Mouse (Mus musculus) midbrain, embryonic 10.5 days (tissue): ENCODE results near the gene B4gat1. TPM values are rescaled to one million over a fixed set of nuclear protein-coding genes. Genes with fewer than 3 reads are reported as not detected.
A peak's percentile ranks its signal among the peaks of the same experiment; 100 is the strongest.

Source experiments
- DNase-seq: peaks from one replicate; pipeline ENCODE4 v3.0.0-alpha.2; 2017; ENCODE audit warnings: low spot score
- H3K27ac ChIP-seq: fragments of 300-500 bp; sonication (generic); replicated peaks from 2 replicates; pipeline ENCODE4 v1.5.1; 2016; ENCODE audit warnings: mild to moderate bottlenecking
- H3K27me3 ChIP-seq: fragments of 300-500 bp; sonication (generic); 2 replicates; pipeline ENCODE4 v1.6.1; 2016; ENCODE audit warnings: low read depth, mild to moderate bottlenecking; ENCODE audit not compliant: poor library complexity, severe bottlenecking
- H3K36me3 ChIP-seq: fragments of 300-500 bp; sonication (generic); 2 replicates; pipeline ENCODE4 v1.6.1; 2016; ENCODE audit warnings: mild to moderate bottlenecking, moderate library complexity
- H3K4me1 ChIP-seq: fragments of 300-500 bp; sonication (generic); 2 replicates; pipeline ENCODE4 v1.6.1; 2016
- H3K4me3 ChIP-seq: fragments of 300-500 bp; sonication (generic); 2 replicates; pipeline ENCODE4 v1.5.1; 2016; ENCODE audit warnings: mild to moderate bottlenecking, moderate library complexity
- H3K9me3 ChIP-seq: fragments of 300-500 bp; sonication (generic); replicated peaks from 2 replicates; pipeline ENCODE4 v1.6.1; 2016; ENCODE audit warnings: mild to moderate bottlenecking
- WGBS: fragments of 180-500 bp; shearing (Covaris S2); methylation state at CpG from one replicate; pipeline ENCODE4 v1.1.7; 2016; 5-methylcytosine and 5-hydroxymethylcytosine counted together
- polyA plus RNA-seq: library from polyadenylated mRNA; unstranded; fragments of >200 nt; fragmentation: Nextera tagmentation; extraction: Ambion mirVana; gene quantifications from 2 replicates; pipeline ENCODE4 v1.2.1, GENCODE M21; 2016

B4gat1 gene
- polyA plus RNA-seq, 1 experiment from 2014 or later = 42.1 TPM

DNA sequence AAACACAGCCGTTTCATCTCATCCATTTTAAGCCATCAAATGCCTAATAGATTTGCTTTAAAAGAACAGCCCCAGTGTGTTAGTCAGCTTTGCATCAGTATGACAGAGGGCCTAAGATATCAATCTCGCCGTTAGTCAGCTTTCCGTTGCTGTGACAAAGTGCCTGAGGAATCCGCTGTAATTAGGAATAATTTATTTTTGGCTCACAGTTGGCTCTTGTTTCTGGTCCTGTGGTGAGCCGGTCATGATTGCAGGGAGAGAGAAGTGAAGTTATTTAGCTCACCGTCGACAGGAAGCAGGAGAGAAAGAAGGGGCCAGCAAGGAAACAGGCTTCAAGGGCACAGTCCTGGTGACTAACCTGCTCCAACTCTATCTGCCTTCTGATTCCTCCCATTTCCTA lies 25.5 kb upstream of the B4gat1 start:
- Histone ChIP-seq H3K27me3 (0 out of 2 replicates have a peak, but pooled peaks cover 4% of the 10 kb centered on the region), H3K4me1 (peaks cover 9% of the 10 kb centered on the region), H3K27ac (no peak overlapping the region), H3K36me3 (no peaks in the 10 kb centered on the region), H3K9me3 (no peaks in the 10 kb centered on the region), H3K4me3 (no peak overlapping the region)
- 83% methylated on average over 8 of the region's 8 CpGs for WGBS
- no peak for DNase-seq

DNA sequence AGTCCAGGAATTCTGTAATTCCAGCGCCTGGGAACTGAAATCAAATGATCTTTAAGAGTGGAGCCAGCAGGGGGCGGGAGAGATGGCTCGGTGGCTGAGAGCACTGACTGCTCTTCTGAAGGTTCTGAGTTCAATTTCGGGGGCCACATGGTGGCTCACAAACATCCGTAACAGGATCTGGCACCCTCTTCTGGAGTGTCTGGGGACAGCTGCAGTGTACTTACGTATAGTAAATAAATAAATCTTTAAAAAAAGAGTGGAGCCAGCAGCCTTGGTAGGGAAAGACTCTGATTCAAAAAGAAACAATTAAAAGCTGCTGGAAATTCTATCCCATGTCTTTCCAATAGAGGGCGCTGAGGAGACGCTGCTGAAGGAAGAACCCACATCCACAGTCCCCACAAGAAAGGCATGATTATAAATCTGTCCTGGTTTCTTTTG lies 23.6 kb upstream of the B4gat1 start:
- WGBS = 16% methylated on average over 8 of the region's 8 CpGs
- peak; percentile 36 for DNase-seq
- no peaks in the 10 kb centered on the region for H3K9me3 ChIP-seq
- H3K27me3 ChIP-seq = 0 out of 2 replicates have a peak, but pooled peaks cover 4% of the 10 kb centered on the region
- no peak overlapping the region for H3K4me3 ChIP-seq
- H3K36me3 ChIP-seq = no peaks in the 10 kb centered on the region
- H3K27ac ChIP-seq = no peak overlapping the region
- H3K4me1 ChIP-seq = peaks cover 9% of the 10 kb centered on the region

GRCm38 (mm10) chr19:5016221-5016742 lies 22.3 kb upstream of the B4gat1 start:
- WGBS = 54% methylated on average over 10 of the region's 10 CpGs

DNA sequence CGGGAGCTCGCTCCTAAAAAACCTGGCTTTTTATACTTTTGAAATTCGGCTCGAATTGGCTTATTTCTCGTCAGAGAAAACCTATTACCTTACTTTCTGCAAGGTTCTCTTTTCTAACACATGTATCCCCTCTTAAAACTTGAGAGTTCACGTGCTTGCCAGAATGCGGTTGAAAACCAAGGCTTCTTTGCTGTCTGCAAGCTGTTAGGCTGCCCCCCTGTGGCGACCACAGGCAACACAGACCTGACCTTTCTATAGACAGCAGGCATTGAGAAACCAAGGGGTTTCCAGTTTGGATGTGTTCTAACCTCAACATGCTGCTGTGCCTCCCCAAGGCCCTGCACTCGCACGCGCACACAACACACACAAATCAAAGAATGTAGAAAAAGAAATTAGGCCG lies 21.8 kb upstream of the B4gat1 start:
- 21% methylated on average over 12 of the region's 12 CpGs for WGBS
- Histone ChIP-seq H3K4me3 (no peak overlapping the region), H3K27me3 (0 out of 2 replicates have a peak, but pooled peaks cover 4% of the 10 kb centered on the region), H3K4me1 (peaks cover 9% of the 10 kb centered on the region), H3K9me3 (no peaks in the 10 kb centered on the region), H3K27ac (no peak overlapping the region), H3K36me3 (no peaks in the 10 kb centered on the region)
- DNase-seq = peak; percentile 76

More at GRCm38 (mm10) chr19:5016221-5016742, 22.3 kb upstream of the B4gat1 start:
- Histone ChIP-seq H3K4me3 (no peak overlapping the region), H3K36me3 (no peaks in the 10 kb centered on the region), H3K27ac (no peak overlapping the region), H3K27me3 (0 out of 2 replicates have a peak, but pooled peaks cover 4% of the 10 kb centered on the region), H3K9me3 (no peaks in the 10 kb centered on the region), H3K4me1 (peaks cover 9% of the 10 kb centered on the region)
- no peak for DNase-seq

- WGBS = 80% methylated on average over 4 of the region's 4 CpGs
Observed at GRCm38 (mm10) chr19:5017611-5018010, 21.0 kb upstream of the B4gat1 start.

GRCm38 (mm10) chr19:5018191-5018590 lies 20.4 kb upstream of the B4gat1 start:
- H3K4me1 ChIP-seq = peaks cover 9% of the 10 kb centered on the region
- peaks cover 10% of the 10 kb centered on the region; the same call in 1 of the 2 replicates for H3K27me3 ChIP-seq
- H3K4me3 ChIP-seq = no peak overlapping the region
- H3K36me3 ChIP-seq = no peaks in the 10 kb centered on the region
- no peak for DNase-seq
- no peak overlapping the region for H3K27ac ChIP-seq
- H3K9me3 ChIP-seq = no peaks in the 10 kb centered on the region
- WGBS = 80% methylated on average over 3 of the region's 3 CpGs

More at GRCm38 (mm10) chr19:5017611-5018010, 21.0 kb upstream of the B4gat1 start:
- Histone ChIP-seq H3K4me1 (peaks cover 9% of the 10 kb centered on the region), H3K9me3 (no peaks in the 10 kb centered on the region), H3K27me3 (peaks cover 9% of the 10 kb centered on the region; the same call in 1 of the 2 replicates), H3K27ac (no peak overlapping the region), H3K36me3 (no peaks in the 10 kb centered on the region), H3K4me3 (no peak overlapping the region)
- DNase-seq = no peak

GRCm38 (mm10) chr19:5021416-5021815 lies 17.2 kb upstream of the B4gat1 start:
- peaks cover 6% of the 10 kb centered on the region for H3K36me3 ChIP-seq
- no peak overlapping the region for H3K27ac ChIP-seq
- WGBS = 89% methylated on average over 2 of the region's 2 CpGs
- H3K9me3 ChIP-seq = no peaks in the 10 kb centered on the region
- H3K4me1 ChIP-seq = peaks cover 23% of the 10 kb centered on the region
- peaks cover 6% of the 10 kb centered on the region; the same call in 1 of the 2 replicates for H3K27me3 ChIP-seq
- no peak overlapping the region for H3K4me3 ChIP-seq
- no peak for DNase-seq

DNA sequence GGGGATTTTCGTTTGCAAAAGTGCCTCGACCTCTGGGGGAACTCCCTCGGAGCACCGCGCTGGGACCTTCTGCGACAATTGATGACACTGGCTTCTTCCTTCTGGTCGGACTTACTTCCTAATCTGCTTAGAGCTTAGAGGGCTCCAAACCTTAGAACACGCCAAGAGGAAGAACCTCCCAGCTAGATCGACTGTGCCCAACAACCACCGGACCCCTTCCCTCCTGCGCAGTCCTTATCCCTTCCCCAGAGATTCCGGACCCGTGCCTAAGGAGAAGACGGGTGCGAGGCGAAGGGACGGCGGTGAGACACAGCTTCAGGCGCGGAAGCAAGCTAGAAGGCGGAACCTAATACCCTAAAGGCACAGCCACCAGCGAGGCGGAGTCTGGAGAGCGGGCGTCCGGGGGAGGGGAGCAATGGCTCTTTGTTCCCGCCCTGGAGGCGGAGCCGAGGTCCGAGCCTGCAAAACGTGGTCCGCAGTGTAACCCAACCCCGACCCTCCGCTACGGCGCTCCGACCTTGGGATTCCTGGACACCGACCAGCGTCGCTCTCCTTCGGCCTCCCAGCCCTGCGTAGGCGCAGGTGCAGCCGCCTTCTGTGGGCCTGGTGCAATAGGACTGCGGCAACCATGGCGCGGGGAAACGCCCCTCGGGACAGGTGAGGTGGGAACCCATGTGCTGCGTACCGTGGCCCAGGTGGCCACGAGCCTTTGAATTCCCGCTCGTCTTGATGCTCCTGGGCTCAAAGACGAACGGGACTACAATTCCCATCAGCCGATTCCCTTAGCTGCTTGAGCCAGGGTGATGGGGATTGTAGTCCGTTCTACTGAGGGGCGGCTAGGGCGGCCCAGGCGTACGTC lies 14.8 kb upstream of the B4gat1 start, which contains the start of gene Slc29a2:
Slc29a2 (plus strand) TSS at position 240 of the 859 bp plus-strand sequence.
- peak; percentile 94 for DNase-seq
- peaks cover 20% of the 10 kb centered on the region for H3K4me1 ChIP-seq
- H3K27ac ChIP-seq = peak within 1 kb of the TSS; percentile 92
- H3K9me3 ChIP-seq = no peaks in the 10 kb centered on the region
- H3K27me3 ChIP-seq = peaks cover 6% of the 10 kb centered on the region; the same call in 1 of the 2 replicates
- under 1% methylated on average over 62 of the region's 62 CpGs for WGBS
- H3K4me3 ChIP-seq = peak within 1 kb of the TSS; percentile 56
- peaks cover 31% of the 10 kb centered on the region for H3K36me3 ChIP-seq

DNA sequence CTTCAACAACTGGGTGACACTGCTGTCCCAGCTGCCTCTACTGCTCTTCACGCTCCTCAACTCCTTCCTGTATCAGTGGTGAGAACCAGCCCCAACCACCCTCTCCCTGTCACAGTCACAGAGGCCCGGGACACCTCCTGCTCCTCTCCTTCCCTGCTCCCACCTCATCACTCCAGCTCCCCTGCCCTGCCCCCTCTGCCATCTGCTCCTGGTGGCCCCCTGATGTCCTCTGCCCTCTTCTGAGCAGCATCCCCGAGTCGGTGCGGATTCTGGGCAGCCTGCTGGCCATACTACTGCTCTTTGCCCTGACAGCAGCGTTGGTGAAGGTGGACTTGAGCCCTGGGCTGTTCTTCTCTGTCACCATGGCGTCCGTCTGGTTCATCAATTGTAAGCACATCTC lies 12.5 kb upstream of the B4gat1 start:
- WGBS = 93% methylated on average over 8 of the region's 8 CpGs
- peaks cover 6% of the 10 kb centered on the region; the same call in 1 of the 2 replicates for H3K27me3 ChIP-seq
- peaks cover 20% of the 10 kb centered on the region for H3K4me1 ChIP-seq
- H3K9me3 ChIP-seq = no peaks in the 10 kb centered on the region
- no peak overlapping the region for H3K4me3 ChIP-seq
- no peak overlapping the region for H3K27ac ChIP-seq
- no peak for DNase-seq
- H3K36me3 ChIP-seq = peaks cover 53% of the 10 kb centered on the region

- H3K4me3 ChIP-seq = no peak overlapping the region
- peaks cover 6% of the 10 kb centered on the region for H3K4me1 ChIP-seq
- 83% methylated on average over 3 of the region's 3 CpGs for WGBS
- DNase-seq = no peak
- H3K27ac ChIP-seq = no peak overlapping the region
- H3K36me3 ChIP-seq = peaks cover 45% of the 10 kb centered on the region
- no peaks in the 10 kb centered on the region for H3K9me3 ChIP-seq
- H3K27me3 ChIP-seq = no peaks in the 10 kb centered on the region
Observed at GRCm38 (mm10) chr19:5032686-5033085, 5.9 kb upstream of the B4gat1 start.

- 85% methylated on average over 4 of the region's 4 CpGs for WGBS
- Histone ChIP-seq H3K36me3 (peaks cover 6% of the 10 kb centered on the region), H3K4me1 (peaks cover 36% of the 10 kb centered on the region), H3K27me3 (peaks cover 9% of the 10 kb centered on the region), H3K4me3 (no peak overlapping the region), H3K27ac (no peak overlapping the region), H3K9me3 (no peaks in the 10 kb centered on the region)
- no peak for DNase-seq
Observed at GRCm38 (mm10) chr19:5036577-5036976, 2.0 kb upstream of the B4gat1 start.

- no peaks in the 10 kb centered on the region for H3K9me3 ChIP-seq
- peaks cover 49% of the 10 kb centered on the region for H3K4me1 ChIP-seq
- H3K4me3 ChIP-seq = peak overlapping the region; percentile 95
- 6% methylated on average over 32 of the region's 32 CpGs for WGBS
- H3K27ac ChIP-seq = peak overlapping the region; percentile 92
- DNase-seq = peak; percentile 90
- peaks cover 7% of the 10 kb centered on the region for H3K36me3 ChIP-seq
- H3K27me3 ChIP-seq = peaks cover 9% of the 10 kb centered on the region
Observed at GRCm38 (mm10) chr19:5037678-5038571, 701 bp upstream of the B4gat1 start.
